Mouse (Mus musculus) CH12.LX (cell line): ENCODE data around the gene Surf1. TPM values are rescaled to one million over a fixed set of nuclear protein-coding genes. Genes with fewer than 3 reads are reported as not detected.
"Not testable (repeated sequence)": the region's sequence is repeated elsewhere in the genome, so short reads cannot be mapped to it uniquely, and the experiment has no call there.

Experiments
- DNase-seq: peaks from one replicate; pipeline ENCODE4 v3.0.0-alpha.2; 2013; ENCODE audit errors: extremely low read depth
- H3K27ac ChIP-seq: 2 replicates; pipeline ENCODE4 v1.5.1; 2012; ENCODE audit warnings: low read depth, mild to moderate bottlenecking, control low read depth, moderate library complexity; ENCODE audit not compliant: insufficient read depth
- H3K27me3 ChIP-seq: replicated peaks from 2 replicates; pipeline ENCODE3; 2012; ENCODE audit warnings: inconsistent platforms
- H3K36me3 ChIP-seq, 2 experiments: replicated peaks in 1 of 2; 2 replicates each; pipeline versions ENCODE3 to v1.6.1; 2012; ENCODE audit warnings: inconsistent platforms in 1 of 2, low read length in 1 of 2, mild to moderate bottlenecking in 1 of 2, mixed read lengths in 1 of 2, moderate library complexity in 1 of 2; ENCODE audit not compliant: control insufficient read depth in 1 of 2, insufficient read depth in 1 of 2
- H3K4me1 ChIP-seq, 2 experiments: 2 replicates each; pipeline ENCODE4 v1.6.1; 2012; ENCODE audit warnings: inconsistent platforms in 1 of 2, moderate library complexity in 1 of 2; ENCODE audit not compliant: insufficient read depth in 2 of 2, control insufficient read depth in 1 of 2
- H3K4me2 ChIP-seq: 2 replicates; pipeline ENCODE4 v1.6.1; 2012; ENCODE audit warnings: low read depth, mild to moderate bottlenecking, control low read depth; ENCODE audit not compliant: poor library complexity, insufficient read depth, severe bottlenecking
- H3K4me3 ChIP-seq, 3 experiments: fragments of 150-350 bp in 1 of 3; sonication (generic) in 1 of 3; replicated peaks in 1 of 3; 2 replicates each; pipeline versions ENCODE3 to v1.5.1; 2011 to 2012; ENCODE audit warnings: low read depth in 2 of 3, low read length in 2 of 3, mild to moderate bottlenecking in 2 of 3, moderate library complexity in 2 of 3, control low read depth in 1 of 3, improper control_type of control experiment in 1 of 3, inconsistent platforms in 1 of 3, mixed read lengths in 1 of 3; ENCODE audit not compliant: poor library complexity in 1 of 3
- H3K79me2 ChIP-seq: replicated peaks from 2 replicates; pipeline ENCODE4 v1.6.1; 2012; ENCODE audit warnings: mild to moderate bottlenecking, moderate library complexity; ENCODE audit not compliant: control insufficient read depth, poor library complexity, insufficient read depth, severe bottlenecking; ENCODE audit errors: extremely low read depth
- H3K9ac ChIP-seq: 2 replicates; pipeline ENCODE4 v1.6.1; 2012; ENCODE audit warnings: low read depth, mild to moderate bottlenecking, control low read depth, moderate library complexity; ENCODE audit not compliant: insufficient read depth
- H3K9me3 ChIP-seq: replicated peaks from 2 replicates; pipeline ENCODE3; 2012; ENCODE audit warnings: low read length, inconsistent platforms, mixed read lengths
- BHLHE40 ChIP-seq: IDR thresholded peaks from 2 replicates; pipeline ENCODE4 v1.6.1; 2011; ENCODE audit warnings: mild to moderate bottlenecking, low read depth, low read length, improper control_type of control experiment
- CHD2 ChIP-seq: IDR thresholded peaks from 2 replicates; pipeline ENCODE4 v1.6.1; 2011; ENCODE audit warnings: low read length, improper control_type of control experiment
- E2F4 ChIP-seq: IDR thresholded peaks from 2 replicates; pipeline ENCODE4 v1.6.1; 2011; ENCODE audit warnings: low read depth, low read length, improper control_type of control experiment; ENCODE audit not compliant: insufficient replicate concordance
- HCFC1 ChIP-seq: IDR thresholded peaks from 2 replicates; pipeline ENCODE4 v1.6.1; 2012; ENCODE audit warnings: low read depth, mild to moderate bottlenecking, inconsistent platforms, low read length, improper control_type of control experiment
- JUND ChIP-seq: conservative IDR thresholded peaks from 2 replicates; pipeline ENCODE4 v1.6.1; 2011; ENCODE audit warnings: low read depth, low read length, improper control_type of control experiment
- MXI1 ChIP-seq: IDR thresholded peaks from 2 replicates; pipeline ENCODE4 v1.6.1; 2011; ENCODE audit warnings: mild to moderate bottlenecking, low read depth, low read length, improper control_type of control experiment
- MYC ChIP-seq: IDR thresholded peaks from 2 replicates; pipeline ENCODE4 v1.6.1; 2011; ENCODE audit warnings: low read depth, mild to moderate bottlenecking, improper control_type of control experiment, low read length
- NELFE ChIP-seq: IDR thresholded peaks from 2 replicates; pipeline ENCODE4 v1.6.1; 2011; ENCODE audit warnings: low read depth, low read length, improper control_type of control experiment
- NRF1 ChIP-seq: IDR thresholded peaks from 2 replicates; pipeline ENCODE4 v1.6.1; 2014; ENCODE audit warnings: low read depth, mild to moderate bottlenecking, inconsistent platforms, low read length, improper control_type of control experiment, moderate library complexity
- dilution Hi-C: fragments of 300-500 bp; cut with MboI; formaldehyde crosslinking; loops from 2 replicates; pipeline ENCODE4 v1.14.3; 2020; ENCODE audit warnings: low sequenced_read_pairs; ENCODE audit not compliant: extremely low pct_unique_long_range_greater_than_20kb, extremely low pct_ligation_motif_present
- in situ Hi-C: fragments of 300-500 bp; cut with MboI; formaldehyde crosslinking; loops from 3 replicates; pipeline ENCODE4 v1.14.3; 2019; ENCODE audit warnings: low sequenced_read_pairs, low pct_ligation_motif_present, low pct_unique_long_range_greater_than_20kb, mixed read lengths
- polyA plus RNA-seq: library from polyadenylated mRNA; unstranded; fragments of >175 nt; gene quantifications from 2 replicates; pipeline ENCODE4 v1.2.1, GENCODE M21; 2012; ENCODE audit warnings: low read depth; ENCODE audit not compliant: insufficient read length
- total RNA-seq, 2 experiments: library from RNA; depleted of rRNA; stranded (reverse); fragments of 300-350 nt in 1 of 2; fragments of >200 nt in 1 of 2; gene quantifications; 2 replicates each; pipeline ENCODE4 v1.2.3; 2012 to 2014

The Surf1 gene
- total and polyA plus RNA-seq, 3 experiments: 43.4 to 83.9 (median 58.7) TPM

- in situ Hi-C loops: not testable (repeated sequence)
Observed at GRCm38 (mm10) chr2:26885541-26885940, 30.8 kb downstream of the Surf1 start.

GRCm38 (mm10) chr2:26878571-26878970, 37.8 kb downstream of the Surf1 start:
- Histone ChIP-seq H3K4me3 (no peak overlapping the region), H3K9ac (no peak overlapping the region), H3K79me2 (no peaks in the 10 kb centered on the region), H3K27me3 (no peaks in the 10 kb centered on the region), H3K4me1 (no peaks in the 10 kb centered on the region), H3K9me3 (peaks cover 8% of the 10 kb centered on the region), H3K27ac (no peak overlapping the region), H3K4me2 (no peak overlapping the region), H3K36me3 (no peaks in the 10 kb centered on the region)
- dilution Hi-C loops: no loop called here
- in situ Hi-C loops: no loop called here
- TF ChIP-seq MYC (no peak), HCFC1 (no peak), MXI1 (no peak), JUND (no peak)
- no peak for DNase-seq

More at GRCm38 (mm10) chr2:26885541-26885940, 30.8 kb downstream of the Surf1 start:
- H3K27me3 ChIP-seq, H3K9ac ChIP-seq, H3K79me2 ChIP-seq, H3K4me3 ChIP-seq, H3K9me3 ChIP-seq, DNase-seq, H3K4me1 ChIP-seq, H3K27ac ChIP-seq, H3K4me2 ChIP-seq, dilution Hi-C loops: not testable (repeated sequence)
- H3K36me3 ChIP-seq: peaks cover 15 to 23% of the 10 kb centered on the region in 2 experiments

- no peak for DNase-seq
- Histone ChIP-seq H3K27ac (no peak overlapping the region), H3K27me3 (peaks cover 46% of the 10 kb centered on the region), H3K4me2 (no peak overlapping the region), H3K9me3 (peaks cover 3% of the 10 kb centered on the region), H3K4me3 (no peak overlapping the region), H3K4me1 (no peaks in the 10 kb centered on the region), H3K9ac (no peak overlapping the region), H3K36me3 (no peaks in the 10 kb centered on the region), H3K79me2 (no peaks in the 10 kb centered on the region)
- in situ Hi-C loops: no loop called here
- dilution Hi-C loops: no loop called here
- TF ChIP-seq NRF1: no peak
- TF ChIP-seq NELFE: no peak
- no peak for TF ChIP-seq CHD2
- no peak for TF ChIP-seq E2F4
- TF ChIP-seq BHLHE40: no peak
Observed at GRCm38 (mm10) chr2:26870666-26871065, 45.7 kb downstream of the Surf1 start.
